Mouse (Mus musculus) brain, embryonic 18.5 days (tissue): ENCODE results near the gene Ccdc66.
A peak's percentile ranks its signal among the peaks of the same experiment; 100 is the strongest.

Source experiments
- DNase-seq: peaks from one replicate; pipeline ENCODE4 v3.0.0-alpha.2; 2012; ENCODE audit warnings: low read depth, low spot score

Ccdc66 gene

DNA sequence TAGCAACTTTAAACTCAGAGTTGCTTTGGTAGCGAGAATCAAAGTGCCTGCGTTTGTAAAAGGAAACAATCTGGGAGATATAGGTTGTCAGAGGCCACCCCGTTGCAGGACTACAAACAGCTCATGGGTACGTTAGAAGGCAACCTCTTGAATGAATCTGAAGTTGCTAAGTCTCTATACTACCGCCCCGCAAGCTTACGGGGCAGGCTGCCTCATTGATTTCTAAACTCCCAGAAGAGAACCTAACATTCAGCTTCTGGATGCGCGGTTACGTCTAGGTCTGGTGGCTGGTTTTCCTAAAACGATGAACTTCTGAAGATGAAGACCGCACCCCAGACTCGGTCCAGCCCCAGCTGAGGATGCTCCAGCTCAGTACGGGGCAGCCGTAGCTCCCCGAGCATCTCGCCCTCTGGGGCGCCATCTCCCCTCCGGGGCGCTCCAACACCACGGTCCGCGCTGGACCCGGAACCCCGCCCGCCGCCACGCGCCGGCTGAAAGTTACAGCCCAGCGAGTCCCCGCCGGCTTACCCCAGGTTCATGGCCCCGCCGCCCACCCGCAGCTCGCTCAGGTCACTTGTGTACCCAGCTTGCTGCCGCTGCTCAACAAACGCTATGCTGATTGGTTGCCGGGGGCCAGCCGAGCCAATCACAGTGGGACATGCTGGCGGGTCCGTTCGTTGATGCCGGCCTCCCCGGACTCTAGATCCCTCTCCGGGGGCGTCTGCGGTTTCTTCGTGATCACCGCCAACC is at the start of gene Ccdc66:
TSS of gene Ccdc66 (minus strand) at position 567 of the 750 bp plus-strand sequence.
- DNase-seq: peak; percentile 87

GRCm38 (mm10) chr14:27543838-27544426 is 35.7 kb upstream of the Ccdc66 start:
- DNase-seq: peak; percentile 28

- DNase-seq: no peak
These were observed 28.2 kb upstream of the Ccdc66 start for GRCm38 (mm10) chr14:27536441-27536840.

- no peak for DNase-seq
These were observed 16.3 kb upstream of the Ccdc66 start for GRCm38 (mm10) chr14:27524541-27524940.

DNA sequence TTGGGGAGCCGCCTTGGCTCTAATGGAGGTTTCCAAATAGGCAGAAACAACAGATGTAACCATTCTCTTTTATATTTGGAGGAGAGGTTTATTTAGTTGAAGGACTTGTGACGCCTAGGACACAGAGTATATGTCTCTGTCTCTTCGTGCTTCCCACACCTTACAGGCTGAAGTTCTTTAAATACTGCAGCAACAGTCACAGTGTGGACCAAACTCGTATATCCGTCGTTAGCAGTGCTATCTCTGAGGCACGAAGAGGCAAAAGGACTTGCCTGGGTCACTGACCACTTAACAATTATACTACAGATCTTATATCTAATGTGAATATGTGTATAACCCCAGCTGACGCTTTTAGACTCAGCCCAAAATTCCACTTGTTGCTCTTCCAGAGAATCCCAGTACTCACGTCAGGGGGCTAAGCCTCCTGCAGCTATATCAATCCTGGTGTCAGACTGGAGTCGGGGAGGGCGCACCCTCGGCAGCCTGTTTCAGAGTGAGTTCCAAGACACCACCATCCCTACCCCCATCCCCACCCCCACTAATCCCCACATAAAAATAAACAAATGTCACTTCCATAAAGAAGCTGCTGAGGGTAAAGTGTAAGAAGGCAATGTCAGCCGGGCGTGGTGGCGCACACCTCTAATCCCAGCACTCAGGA is 513 bp upstream of the Ccdc66 start:
- DNase-seq: no peak

DNA sequence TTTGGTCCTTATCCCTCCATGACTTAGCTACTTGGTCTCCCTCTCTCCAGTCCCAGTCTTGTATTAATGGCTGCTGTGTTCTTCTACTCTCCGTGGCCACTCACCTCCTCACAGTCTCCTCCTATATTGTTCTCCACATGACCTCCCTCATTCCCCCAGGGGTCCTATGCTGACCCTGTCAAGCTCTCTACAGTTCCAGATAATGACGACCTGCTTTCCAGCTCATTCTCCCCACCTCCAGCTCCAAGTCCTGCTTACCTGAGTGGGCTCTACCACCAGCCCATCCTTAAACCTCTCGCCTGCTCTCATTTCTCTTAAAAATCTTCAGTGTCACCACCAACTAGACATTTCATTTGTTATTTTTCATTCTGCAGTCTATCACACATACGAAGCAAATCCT is 7.2 kb downstream of the Ccdc66 start:
- DNase-seq: no peak

GRCm38 (mm10) chr14:27493516-27493915 is 14.7 kb downstream of the Ccdc66 start:
- DNase-seq: no peak

DNA sequence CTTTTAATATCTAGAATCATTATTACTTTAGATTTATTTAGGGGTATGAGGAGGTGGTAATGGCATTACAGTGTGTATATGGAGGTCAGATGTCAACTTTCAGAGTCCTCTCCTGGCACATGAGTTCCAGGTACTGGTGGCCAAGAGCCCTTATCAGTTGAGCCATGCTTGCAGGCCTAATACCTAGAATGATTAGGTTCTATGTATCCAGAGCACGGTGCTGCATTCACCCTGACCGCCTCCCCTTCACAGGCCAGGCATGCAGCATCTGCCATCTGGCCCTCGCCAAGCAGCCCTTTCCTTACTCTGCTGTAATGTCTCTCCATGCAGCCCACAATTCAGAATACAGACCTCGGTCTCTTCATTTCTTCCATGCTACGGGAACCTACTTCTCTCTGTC is 16.9 kb downstream of the Ccdc66 start:
- DNase-seq: no peak

DNA sequence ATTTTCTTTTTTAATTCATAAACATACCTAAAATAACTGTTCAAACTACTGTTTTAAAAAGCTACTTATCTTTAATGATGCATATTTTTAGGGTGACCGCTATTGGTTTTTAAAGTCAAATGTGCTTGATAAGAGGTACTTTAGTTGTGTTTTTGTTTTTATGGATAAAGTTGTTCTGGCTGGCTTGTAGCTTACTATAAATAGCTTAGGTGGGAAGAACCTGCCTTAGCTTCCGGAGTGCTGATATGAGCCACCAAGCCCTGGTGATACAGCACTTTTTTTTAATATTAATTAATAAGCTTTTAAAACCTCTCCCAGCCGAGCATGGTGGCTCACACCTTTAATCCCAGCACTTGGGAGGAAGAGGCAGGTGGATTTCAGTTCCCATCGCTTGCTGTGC is 61.3 kb downstream of the Ccdc66 start:
- no peak for DNase-seq

DNA sequence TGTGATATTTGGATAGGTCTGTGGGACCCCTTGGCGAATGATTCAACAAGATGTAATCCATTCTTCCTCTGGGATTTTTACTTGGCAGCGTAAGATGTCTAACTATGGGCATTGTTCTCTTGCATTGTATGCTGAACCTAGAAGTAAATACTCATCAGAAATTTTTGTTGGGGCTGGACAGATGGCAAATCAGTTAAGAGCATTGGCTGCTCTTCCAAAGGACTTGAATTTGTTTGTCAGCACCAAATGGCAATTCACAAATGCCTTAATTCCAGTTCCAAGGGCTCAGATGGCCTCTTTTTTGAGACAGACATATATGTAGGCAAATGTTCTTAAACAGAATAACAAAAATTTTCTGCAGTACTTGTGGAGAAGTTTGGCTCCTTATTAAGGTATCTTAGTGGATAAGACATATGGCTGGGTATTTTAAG is 63.4 kb downstream of the Ccdc66 start:
- DNase-seq: peak; percentile 39

DNA sequence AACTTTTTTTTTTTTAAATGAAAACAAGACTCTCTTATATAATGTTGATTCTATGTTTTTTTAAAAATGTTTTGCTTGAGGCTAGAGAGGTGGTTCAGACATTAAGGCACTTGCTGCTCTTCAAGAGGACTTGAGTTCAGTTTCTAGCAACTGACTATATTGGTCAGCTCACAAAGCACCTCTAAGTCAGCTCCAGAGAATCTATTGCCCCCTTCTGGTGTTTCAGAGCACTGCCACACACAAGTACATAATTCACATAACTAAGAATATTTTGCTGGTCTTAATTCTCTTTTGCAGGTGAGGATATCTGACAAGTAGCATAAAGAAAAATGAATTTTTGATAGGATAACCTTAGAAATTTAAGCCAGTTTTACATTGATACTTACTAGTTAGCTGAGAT is 67.3 kb downstream of the Ccdc66 start:
- no peak for DNase-seq

- DNase-seq: no peak
These were observed 71.4 kb downstream of the Ccdc66 start for GRCm38 (mm10) chr14:27436826-27437225.

GRCm38 (mm10) chr14:27436116-27436515 is 72.1 kb downstream of the Ccdc66 start:
- DNase-seq: no peak

- no peak for DNase-seq
These were observed 76.2 kb downstream of the Ccdc66 start for GRCm38 (mm10) chr14:27432064-27432463.
